Mouse (Mus musculus): ENCODE measurements at regions not wholly inside any gene's neighbourhood (a gene's known extent, or its start where the extent isn't known, plus 50 kb on each side); places are given as distances from the start of the nearest gene placed in this dataset.

DNA sequence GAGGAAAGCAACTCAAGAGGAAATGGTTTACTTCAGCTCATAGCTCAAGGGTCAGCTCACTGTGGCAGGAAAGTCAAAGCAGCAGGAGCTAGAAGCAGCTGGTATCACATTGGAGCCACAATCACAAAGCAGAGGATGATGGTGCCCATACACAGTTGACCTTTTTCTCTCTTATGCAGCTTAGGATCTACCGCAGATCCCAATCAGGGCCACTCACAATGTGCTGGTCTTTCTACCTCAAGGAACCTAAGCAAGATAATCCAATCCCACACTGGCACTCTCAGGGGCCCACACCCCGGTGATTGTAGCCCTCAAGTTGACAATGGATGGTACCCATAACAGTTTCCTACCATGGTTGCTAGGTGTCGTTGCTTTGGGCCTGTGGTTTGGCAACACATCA, 55.6 kb upstream of the Gm11983 start:
- TF ChIP-seq CTCF (IDR thresholded peaks at IDR 0.05; ENCODE audit: low read depth, low read length) = no peak
- no peak for TF ChIP-seq POLR2A (IDR thresholded peaks at IDR 0.05; ENCODE audit: extremely low read depth, insufficient read depth, low read length)
